Mouse (Mus musculus): ENCODE measurements around the gene Cebpb. TPM values are rescaled to one million over a fixed set of nuclear protein-coding genes. Genes with fewer than 3 reads are reported as not detected.

The Cebpb gene
- polyA plus RNA-seq, 1 experiment from 2014 or later, result 3.6 TPM

- peak within 1 kb of the TSS; percentile 57 for H3K9ac ChIP-seq
- H3K27me3 ChIP-seq (replicated peaks), result peaks cover 65% of the 10 kb centered on the region
- ATAC-seq (ENCODE audit: low FRiP score, low read depth), result no peak
- peak within 1 kb of the TSS; percentile 58 for H3K4me3 ChIP-seq
- H3K36me3 ChIP-seq, result no peaks in the 10 kb centered on the region
- under 1% methylated on average over 97 of the region's 99 CpGs for WGBS
- no peaks in the 10 kb centered on the region for H3K9me3 ChIP-seq
- no peak within 1 kb of the TSS for H3K27ac ChIP-seq
- H3K4me2 ChIP-seq (replicated peaks), result peak within 1 kb of the TSS; percentile 93
- H3K4me1 ChIP-seq, result peaks cover 11% of the 10 kb centered on the region; the same call in 1 of the 2 replicates
Observed at GRCm38 (mm10) chr2:167689501-167690218, 945 bp downstream of the Cebpb start, which contains the start of gene Tmem189. TSS of gene Tmem189 (minus strand) at chr2:167689822.

- no peak overlapping the region for H3K27ac ChIP-seq
- ATAC-seq (ENCODE audit: low FRiP score, low read depth), result no peak
- 65% methylated on average over 15 of the region's 15 CpGs for WGBS
- no peaks in the 10 kb centered on the region for H3K9me3 ChIP-seq
- peaks cover 61% of the 10 kb centered on the region for H3K27me3 ChIP-seq (replicated peaks)
- H3K9ac ChIP-seq, result no peak overlapping the region
- H3K4me2 ChIP-seq (replicated peaks), result peak overlapping the region; percentile 93
- H3K36me3 ChIP-seq, result no peaks in the 10 kb centered on the region
- H3K4me1 ChIP-seq, result peaks cover 11% of the 10 kb centered on the region; the same call in 1 of the 2 replicates
- H3K4me3 ChIP-seq, result no peak overlapping the region
Observed at GRCm38 (mm10) chr2:167690219-167690961, 1.7 kb downstream of the Cebpb start.

DNA sequence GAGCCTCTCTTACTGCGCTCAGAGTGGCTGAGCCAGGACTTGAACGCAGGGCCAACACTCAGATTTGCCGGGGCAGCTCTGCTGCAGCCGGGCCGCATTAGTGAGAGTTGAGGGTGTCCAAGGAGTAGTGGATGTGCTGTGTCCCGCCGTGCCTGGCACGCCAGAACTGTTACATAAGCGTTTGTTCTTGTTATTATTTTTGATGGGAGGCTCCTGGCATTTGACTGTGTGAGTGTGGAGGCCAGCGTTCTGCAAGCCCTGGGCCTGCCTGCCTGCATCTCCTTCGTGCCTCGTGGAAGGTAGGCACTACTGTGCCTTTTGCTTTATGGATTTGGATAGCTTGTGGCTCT, 2.2 kb downstream of the Cebpb start:
- WGBS, result 86% methylated on average over 12 of the region's 12 CpGs
- H3K27me3 ChIP-seq (replicated peaks), result peaks cover 56% of the 10 kb centered on the region
- H3K4me3 ChIP-seq, result no peak overlapping the region
- peaks cover 11% of the 10 kb centered on the region; the same call in 1 of the 2 replicates for H3K4me1 ChIP-seq
- ATAC-seq (ENCODE audit: low FRiP score, low read depth), result no peak
- no peak overlapping the region for H3K4me2 ChIP-seq (replicated peaks)
- H3K9ac ChIP-seq, result no peak overlapping the region
- H3K9me3 ChIP-seq, result no peaks in the 10 kb centered on the region
- H3K36me3 ChIP-seq, result no peaks in the 10 kb centered on the region
- no peak overlapping the region for H3K27ac ChIP-seq

GRCm38 (mm10) chr2:167691410-167691809, 2.7 kb downstream of the Cebpb start:
- no peak for ATAC-seq (ENCODE audit: low FRiP score, low read depth)
- H3K9ac ChIP-seq, result no peak overlapping the region
- peaks cover 11% of the 10 kb centered on the region; the same call in 1 of the 2 replicates for H3K4me1 ChIP-seq
- no peak overlapping the region for H3K4me2 ChIP-seq (replicated peaks)
- no peaks in the 10 kb centered on the region for H3K9me3 ChIP-seq
- no peaks in the 10 kb centered on the region for H3K36me3 ChIP-seq
- 93% methylated on average over 6 of the region's 6 CpGs for WGBS
- no peak overlapping the region for H3K4me3 ChIP-seq
- no peak overlapping the region for H3K27ac ChIP-seq
- peaks cover 55% of the 10 kb centered on the region for H3K27me3 ChIP-seq (replicated peaks)

DNA sequence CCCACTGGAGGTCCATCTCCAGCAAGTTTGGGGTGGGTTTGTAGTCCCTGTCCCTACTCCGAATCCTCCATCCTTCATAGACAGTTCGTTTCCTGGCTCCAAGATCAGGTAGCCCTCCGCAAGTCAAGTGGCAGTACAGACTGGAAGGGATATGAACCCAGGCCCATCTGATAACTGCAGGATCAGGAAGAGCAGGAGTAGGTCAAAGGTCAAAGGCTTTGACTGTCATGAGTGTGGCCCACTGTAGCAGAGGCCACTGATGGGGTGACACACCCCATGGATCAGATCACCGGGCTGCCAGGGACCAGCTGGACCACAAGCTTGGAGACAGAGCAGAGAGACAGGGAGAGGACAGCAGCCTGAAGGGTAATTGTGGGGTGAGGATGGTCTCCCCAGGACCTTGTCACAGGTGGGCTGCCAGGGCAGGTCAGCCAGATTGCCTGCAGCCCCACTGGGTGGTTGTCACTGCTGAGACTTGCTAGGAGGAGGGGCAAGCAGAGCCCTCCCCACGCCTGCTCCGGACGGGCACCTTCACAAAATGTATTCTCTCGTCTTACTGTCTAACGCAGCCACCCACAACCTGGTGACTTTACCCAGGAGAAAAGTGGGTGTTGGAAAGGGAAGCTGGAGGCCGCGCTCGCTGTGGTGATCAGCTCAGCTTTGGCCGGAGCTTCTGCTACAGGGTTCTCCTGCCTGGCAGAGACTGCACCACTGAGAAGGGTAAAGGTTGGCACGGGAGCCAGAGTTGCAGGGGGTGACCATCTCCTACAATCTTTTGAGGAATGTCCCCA, 3.4 kb downstream of the Cebpb start:
- Histone ChIP-seq H3K27ac (no peak overlapping the region), H3K9ac (no peak overlapping the region), H3K4me1 (peaks cover 11% of the 10 kb centered on the region; the same call in 1 of the 2 replicates), H3K4me3 (no peak overlapping the region), H3K9me3 (no peaks in the 10 kb centered on the region), H3K36me3 (no peaks in the 10 kb centered on the region), H3K4me2 (replicated peaks) (no peak overlapping the region), H3K27me3 (replicated peaks) (peaks cover 51% of the 10 kb centered on the region)
- ATAC-seq (ENCODE audit: low FRiP score, low read depth), result no peak
- 90% methylated on average over 14 of the region's 14 CpGs for WGBS

DNA sequence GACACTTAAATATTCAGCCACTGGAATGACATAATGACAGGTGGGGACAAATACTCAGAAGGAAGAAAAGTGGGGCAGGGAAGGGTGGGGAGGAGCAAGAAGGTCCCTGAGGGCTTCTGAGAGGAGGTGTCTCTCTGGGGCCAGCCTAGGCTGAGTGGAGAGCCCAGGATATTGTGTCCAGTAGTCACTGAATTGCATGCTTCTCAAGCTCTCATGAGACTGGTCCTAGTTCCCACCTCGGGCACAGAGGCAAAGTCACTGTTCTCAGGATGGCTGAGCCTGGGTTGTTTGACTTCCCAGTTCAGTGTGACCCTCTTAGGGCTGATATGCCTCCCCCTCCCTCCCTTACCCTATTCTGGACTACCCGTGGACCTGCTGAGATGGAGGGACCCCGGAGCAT, 4.1 kb downstream of the Cebpb start:
- Histone ChIP-seq H3K4me1 (peaks cover 11% of the 10 kb centered on the region; the same call in 1 of the 2 replicates), H3K4me3 (no peak overlapping the region), H3K4me2 (replicated peaks) (no peak overlapping the region), H3K9ac (no peak overlapping the region), H3K36me3 (no peaks in the 10 kb centered on the region), H3K27me3 (replicated peaks) (peaks cover 44% of the 10 kb centered on the region), H3K27ac (no peak overlapping the region), H3K9me3 (no peaks in the 10 kb centered on the region)
- 71% methylated on average over 3 of the region's 3 CpGs for WGBS
- ATAC-seq (ENCODE audit: low FRiP score, low read depth), result no peak

GRCm38 (mm10) chr2:167693540-167693939, 4.8 kb downstream of the Cebpb start:
- no peak for ATAC-seq (ENCODE audit: low FRiP score, low read depth)
- H3K4me2 ChIP-seq (replicated peaks), result no peak overlapping the region
- H3K27me3 ChIP-seq (replicated peaks), result peaks cover 36% of the 10 kb centered on the region
- no peak overlapping the region for H3K27ac ChIP-seq
- H3K9ac ChIP-seq, result no peak overlapping the region
- H3K4me1 ChIP-seq, result peaks cover 11% of the 10 kb centered on the region; the same call in 1 of the 2 replicates
- no peak overlapping the region for H3K4me3 ChIP-seq
- WGBS, result 89% methylated on average over 2 of the region's 2 CpGs
- H3K36me3 ChIP-seq, result no peaks in the 10 kb centered on the region
- H3K9me3 ChIP-seq, result no peaks in the 10 kb centered on the region

DNA sequence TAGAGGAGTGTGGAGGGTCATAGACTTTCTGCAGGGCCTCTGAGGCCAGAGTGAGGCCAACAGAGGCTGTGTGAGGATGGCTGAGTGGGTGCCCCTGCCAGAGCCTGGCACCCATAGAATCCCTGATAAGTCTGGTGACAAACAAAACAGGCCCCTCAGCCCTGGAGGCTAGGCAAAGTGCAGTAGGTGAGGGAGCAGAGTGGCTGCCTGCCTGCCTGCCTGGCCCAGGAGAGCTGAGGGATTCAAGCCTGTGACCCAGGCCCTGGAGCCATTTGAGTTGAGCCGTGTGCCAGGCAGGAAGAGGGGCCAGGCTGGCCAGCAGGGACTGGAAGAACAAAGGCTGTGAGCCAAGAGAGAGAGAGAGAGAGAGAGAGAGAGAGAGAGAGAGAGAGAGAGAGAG, 5.5 kb downstream of the Cebpb start:
- no peak overlapping the region for H3K4me3 ChIP-seq
- H3K9me3 ChIP-seq, result no peaks in the 10 kb centered on the region
- H3K27me3 ChIP-seq (replicated peaks), result peaks cover 29% of the 10 kb centered on the region
- ATAC-seq (ENCODE audit: low FRiP score, low read depth), result no peak
- H3K4me2 ChIP-seq (replicated peaks), result no peak overlapping the region
- peaks cover 7% of the 10 kb centered on the region; the same call in 1 of the 2 replicates for H3K4me1 ChIP-seq
- no peaks in the 10 kb centered on the region for H3K36me3 ChIP-seq
- no peak overlapping the region for H3K27ac ChIP-seq
- WGBS, result 80% methylated on average over 1 of the region's 1 CpGs
- H3K9ac ChIP-seq, result no peak overlapping the region

GRCm38 (mm10) chr2:167694963-167695362, 6.2 kb downstream of the Cebpb start:
- no peak for ATAC-seq (ENCODE audit: low FRiP score, low read depth)
- Histone ChIP-seq H3K9me3 (no peaks in the 10 kb centered on the region), H3K27me3 (replicated peaks) (peaks cover 22% of the 10 kb centered on the region), H3K4me3 (no peak overlapping the region), H3K27ac (no peak overlapping the region), H3K9ac (no peak overlapping the region), H3K4me1 (0 out of 2 replicates have a peak, but pooled peaks cover under 1% of the 10 kb centered on the region), H3K4me2 (replicated peaks) (no peak overlapping the region), H3K36me3 (no peaks in the 10 kb centered on the region)
- WGBS, result 95% methylated on average over 7 of the region's 7 CpGs

- Histone ChIP-seq H3K9ac (no peak overlapping the region), H3K36me3 (no peaks in the 10 kb centered on the region), H3K9me3 (no peaks in the 10 kb centered on the region), H3K4me1 (no peaks in the 10 kb centered on the region), H3K27me3 (replicated peaks) (peaks cover 19% of the 10 kb centered on the region), H3K27ac (no peak overlapping the region), H3K4me2 (replicated peaks) (no peak overlapping the region), H3K4me3 (no peak overlapping the region)
- ATAC-seq (ENCODE audit: low FRiP score, low read depth), result no peak
- WGBS, result 75% methylated on average over 14 of the region's 14 CpGs
Observed at GRCm38 (mm10) chr2:167695491-167695890, 6.8 kb downstream of the Cebpb start.

DNA sequence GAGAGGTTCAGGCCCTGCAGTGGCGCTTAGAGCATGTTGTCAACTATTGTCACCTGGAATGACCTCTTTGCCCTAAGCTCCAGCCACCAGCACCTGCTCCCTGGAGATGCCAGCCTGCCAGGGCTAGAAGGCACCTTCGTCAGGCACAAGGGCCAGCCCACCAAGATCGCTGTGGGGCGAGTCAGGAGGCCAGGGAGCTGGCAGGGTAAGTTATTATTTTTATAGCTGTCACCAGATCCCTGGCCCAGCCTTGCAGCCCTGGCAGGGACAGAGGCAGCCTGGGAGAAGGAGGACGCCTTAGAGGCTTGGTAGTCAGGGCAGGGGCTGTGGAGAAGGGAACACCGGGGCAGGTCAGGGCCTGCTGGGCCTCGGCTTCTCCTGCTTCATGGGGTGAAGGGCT, 7.4 kb downstream of the Cebpb start:
- Histone ChIP-seq H3K9ac (no peak overlapping the region), H3K4me2 (replicated peaks) (no peak overlapping the region), H3K4me3 (no peak overlapping the region), H3K27ac (no peak overlapping the region), H3K27me3 (replicated peaks) (peaks cover 13% of the 10 kb centered on the region), H3K4me1 (no peaks in the 10 kb centered on the region), H3K36me3 (no peaks in the 10 kb centered on the region), H3K9me3 (no peaks in the 10 kb centered on the region)
- no peak for ATAC-seq (ENCODE audit: low FRiP score, low read depth)
- WGBS, result 85% methylated on average over 7 of the region's 7 CpGs

DNA sequence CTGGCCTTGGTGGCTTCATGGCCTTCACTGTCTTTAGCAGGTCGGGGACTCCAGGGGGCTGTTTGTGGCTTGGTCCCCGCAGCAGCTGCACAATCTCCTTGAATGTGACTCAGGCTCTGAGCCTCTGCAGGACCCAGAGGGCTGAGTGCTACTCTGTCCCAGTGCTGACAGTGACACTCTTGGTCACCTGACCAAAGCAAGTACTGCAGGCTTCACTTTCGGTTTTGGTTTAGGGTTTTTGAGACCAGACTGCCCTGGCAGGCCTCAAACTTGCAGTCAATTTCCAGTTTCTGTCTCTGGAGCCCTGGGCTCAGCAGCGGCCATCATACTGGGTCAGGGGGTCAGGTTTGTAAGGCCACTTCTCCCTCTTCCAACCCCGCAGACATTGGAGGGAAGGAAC, 9.2 kb downstream of the Cebpb start:
- Histone ChIP-seq H3K9me3 (no peaks in the 10 kb centered on the region), H3K36me3 (no peaks in the 10 kb centered on the region), H3K4me1 (no peaks in the 10 kb centered on the region), H3K4me3 (no peak overlapping the region), H3K27ac (no peak overlapping the region), H3K27me3 (replicated peaks) (no peaks in the 10 kb centered on the region), H3K4me2 (replicated peaks) (no peak overlapping the region), H3K9ac (no peak overlapping the region)
- 68% methylated on average over 5 of the region's 5 CpGs for WGBS
- no peak for ATAC-seq (ENCODE audit: low FRiP score, low read depth)
